Mouse (Mus musculus): Measurements from ENCODE around the gene Mto1. TPM values are rescaled to one million over a fixed set of nuclear protein-coding genes. Genes with fewer than 3 reads are reported as not detected.

The Mto1 gene
- total RNA-seq (2021): 10 to 100 TPM; 17.6 to 21.4 TPM
- long read RNA-seq, experiment 1, transcript Mto1-201 (12 exons, 2,366 nt): major isoform, 15 of 17 reads
- long read RNA-seq, experiment 1, partial matches to known transcripts: 0 of 17 reads
- long read RNA-seq, experiment 1, other reads (novel, unspliced or antisense): 2 of 17 reads
- long read RNA-seq, experiment 2, transcript Mto1-201 (12 exons, 2,366 nt): major isoform, 21 of 28 reads
- long read RNA-seq, experiment 2, partial matches to known transcripts: 1 of 28 reads
- long read RNA-seq, experiment 2, other reads (novel, unspliced or antisense): 6 of 28 reads

GRCm38 (mm10) chr9:78447973-78448873 lies at the start of gene Mto1, which contains the start of gene Gm17324:
TSS of gene Mto1 (plus strand) at chr9:78448208.
TSS of gene Gm17324 (minus strand) at chr9:78448786.
- DNase-seq: peak; percentile 87 to 88
- intact Hi-C loops (cut with DNase I): no loop called here

GRCm38 (mm10) chr9:78400570-78400969 lies 47.4 kb upstream of the Mto1 start:
- intact Hi-C loops (cut with DNase I): no loop called here
- DNase-seq: no peak

- intact Hi-C loops (cut with DNase I): no loop called here
Observed at GRCm38 (mm10) chr9:78401596-78401995, 46.4 kb upstream of the Mto1 start.

GRCm38 (mm10) chr9:78427362-78427781 lies 20.6 kb upstream of the Mto1 start:
- intact Hi-C loops (cut with DNase I): no loop called here
- DNase-seq: no peak

More at GRCm38 (mm10) chr9:78401596-78401995, 46.4 kb upstream of the Mto1 start:
- DNase-seq: no peak

- DNase-seq: no peak
- intact Hi-C loops (cut with DNase I): no loop called here
Observed at GRCm38 (mm10) chr9:78428185-78428584, 19.8 kb upstream of the Mto1 start.

- intact Hi-C loops (cut with DNase I): no loop called here
- no peak for DNase-seq
Observed at GRCm38 (mm10) chr9:78428870-78429432, 19.1 kb upstream of the Mto1 start.

- DNase-seq: no peak
- intact Hi-C loops (cut with DNase I): no loop called here
Observed at GRCm38 (mm10) chr9:78429551-78429950, 18.5 kb upstream of the Mto1 start.

- intact Hi-C loops (cut with DNase I): no loop called here
- no peak for DNase-seq
Observed at GRCm38 (mm10) chr9:78430486-78430885, 17.5 kb upstream of the Mto1 start.

- no peak for DNase-seq
- intact Hi-C loops (cut with DNase I): no loop called here
Observed at GRCm38 (mm10) chr9:78432471-78432870, 15.5 kb upstream of the Mto1 start.

GRCm38 (mm10) chr9:78439426-78439825 lies 8.6 kb upstream of the Mto1 start:
- intact Hi-C loops (cut with DNase I): no loop called here
- DNase-seq: no peak

- intact Hi-C loops (cut with DNase I): no loop called here
- DNase-seq: no peak
Observed at GRCm38 (mm10) chr9:78442237-78442578, 5.8 kb upstream of the Mto1 start.

- intact Hi-C loops (cut with DNase I): no loop called here
- peak; percentile 50 to 54 for DNase-seq
Observed at GRCm38 (mm10) chr9:78442579-78443392, 5.2 kb upstream of the Mto1 start, which contains the start of gene Cgas. TSS of gene Cgas (minus strand) at chr9:78443237.

GRCm38 (mm10) chr9:78447606-78447972 lies 419 bp upstream of the Mto1 start:
- DNase-seq: no peak
- intact Hi-C loops (cut with DNase I): no loop called here

- DNase-seq: no peak
- intact Hi-C loops (cut with DNase I): no loop called here
Observed at GRCm38 (mm10) chr9:78450404-78450803, 2.4 kb downstream of the Mto1 start.

- intact Hi-C loops (cut with DNase I): no loop called here
- DNase-seq: no peak
Observed at GRCm38 (mm10) chr9:78451382-78451781, 3.4 kb downstream of the Mto1 start.

- intact Hi-C loops (cut with DNase I): no loop called here
- no peak for DNase-seq
Observed at GRCm38 (mm10) chr9:78457026-78457425, 9.0 kb downstream of the Mto1 start.

GRCm38 (mm10) chr9:78463337-78463736 lies 15.3 kb downstream of the Mto1 start:
- intact Hi-C loops (cut with DNase I): no loop called here
- no peak for DNase-seq

GRCm38 (mm10) chr9:78465725-78466124 lies 17.7 kb downstream of the Mto1 start:
- no peak for DNase-seq
- intact Hi-C loops (cut with DNase I): no loop called here

GRCm38 (mm10) chr9:78473588-78473987 lies 25.6 kb downstream of the Mto1 start:
- intact Hi-C loops (cut with DNase I): loop anchor here (10.0 kb wide), 1 partner anchor 51 kb away; no protein-coding TSS in a partner anchor
- DNase-seq: no peak

- no peak for DNase-seq
- intact Hi-C loops (cut with DNase I): loop anchor here (10.0 kb wide), 1 partner anchor 51 kb away; no protein-coding TSS in a partner anchor
Observed at GRCm38 (mm10) chr9:78474270-78474669, 26.3 kb downstream of the Mto1 start.
